Mouse (Mus musculus) layer of hippocampus, adult 2 months (tissue): ENCODE data around the gene Eepd1. TPM values are rescaled to one million over a fixed set of nuclear protein-coding genes. Genes with fewer than 3 reads are reported as not detected.

Experiments
- DNase-seq, 2 experiments: peaks; one replicate each; pipeline ENCODE4 v3.0.0; 2022; ENCODE audit warnings: low spot score in 2 of 2
- H3K27ac ChIP-seq: fragments of 200-600 bp; 2 replicates; pipeline ENCODE4 v1.8.1; 2022
- H3K4me3 ChIP-seq: fragments of 200-600 bp; 2 replicates; pipeline ENCODE4 v1.8.1; 2022; ENCODE audit warnings: mild to moderate bottlenecking
- CTCF ChIP-seq: fragments of 200-600 bp; conservative IDR thresholded peaks from 2 replicates; pipeline ENCODE4 v1.8.1; 2022; ENCODE audit warnings: antibody characterized with exemption, mild to moderate bottlenecking, moderate library complexity
- total RNA-seq, 2 experiments: library from RNA; stranded (reverse); gene quantifications; 2 replicates each; pipeline ENCODE4 v1.2.3; 2021

Gene Eepd1
- total RNA-seq, 2 experiments from 2014 or later, result 18.0 to 19.4 TPM

- no peak for TF ChIP-seq CTCF
- Histone ChIP-seq H3K27ac (no peak overlapping the region), H3K4me3 (no peak overlapping the region)
- DNase-seq, result no peak
Observed at GRCm38 (mm10) chr9:25555261-25555660, 73.9 kb downstream of the Eepd1 start.

GRCm38 (mm10) chr9:25556008-25556407 is 74.7 kb downstream of the Eepd1 start:
- Histone ChIP-seq H3K27ac (0 out of 2 replicates have a peak overlapping the region, but pooled peaks have one; percentile 39), H3K4me3 (no peak overlapping the region)
- TF ChIP-seq CTCF, result no peak
- no peak for DNase-seq

GRCm38 (mm10) chr9:25557378-25557777 is 76.0 kb downstream of the Eepd1 start:
- Histone ChIP-seq H3K27ac (no peak overlapping the region), H3K4me3 (no peak overlapping the region)
- DNase-seq, result no peak
- no peak for TF ChIP-seq CTCF

- Histone ChIP-seq H3K27ac (no peak overlapping the region), H3K4me3 (no peak overlapping the region)
- no peak for DNase-seq
- TF ChIP-seq CTCF, result no peak
Observed at GRCm38 (mm10) chr9:25558834-25559233, 77.5 kb downstream of the Eepd1 start.

GRCm38 (mm10) chr9:25560016-25560758 is 78.8 kb downstream of the Eepd1 start:
- H3K4me3 ChIP-seq, result no peak overlapping the region
- DNase-seq, result no peak
- no peak overlapping the region for H3K27ac ChIP-seq
- TF ChIP-seq CTCF, result no peak

GRCm38 (mm10) chr9:25561143-25561542 is 79.8 kb downstream of the Eepd1 start:
- no peak overlapping the region for H3K4me3 ChIP-seq
- H3K27ac ChIP-seq, result no peak overlapping the region
- TF ChIP-seq CTCF, result no peak
- DNase-seq, result no peak

GRCm38 (mm10) chr9:25563806-25564205 is 82.5 kb downstream of the Eepd1 start:
- no peak for TF ChIP-seq CTCF
- Histone ChIP-seq H3K4me3 (no peak overlapping the region), H3K27ac (no peak overlapping the region)
- no peak for DNase-seq

- no peak overlapping the region for H3K27ac ChIP-seq
- TF ChIP-seq CTCF, result no peak
- H3K4me3 ChIP-seq, result no peak overlapping the region
- no peak for DNase-seq
Observed at GRCm38 (mm10) chr9:25567071-25567470, 85.7 kb downstream of the Eepd1 start.

GRCm38 (mm10) chr9:25568783-25569182 is 87.4 kb downstream of the Eepd1 start:
- Histone ChIP-seq H3K27ac (no peak overlapping the region), H3K4me3 (no peak overlapping the region)
- no peak for DNase-seq
- TF ChIP-seq CTCF, result no peak

GRCm38 (mm10) chr9:25570011-25570410 is 88.7 kb downstream of the Eepd1 start:
- no peak overlapping the region for H3K4me3 ChIP-seq
- no peak for TF ChIP-seq CTCF
- peak overlapping the region; percentile 60; the same call in 1 of the 2 replicates for H3K27ac ChIP-seq
- no peak for DNase-seq

- H3K27ac ChIP-seq, result peak overlapping the region; percentile 60; the same call in 1 of the 2 replicates
- H3K4me3 ChIP-seq, result no peak overlapping the region
- no peak for TF ChIP-seq CTCF
- no peak for DNase-seq
Observed at GRCm38 (mm10) chr9:25570436-25570835, 89.1 kb downstream of the Eepd1 start.

GRCm38 (mm10) chr9:25571381-25571780 is 90.0 kb downstream of the Eepd1 start:
- Histone ChIP-seq H3K4me3 (no peak overlapping the region), H3K27ac (peak overlapping the region; percentile 36; the same call in 1 of the 2 replicates)
- TF ChIP-seq CTCF, result no peak
- DNase-seq, result no peak

GRCm38 (mm10) chr9:25573753-25574152 is 92.4 kb downstream of the Eepd1 start:
- TF ChIP-seq CTCF, result no peak
- DNase-seq, result no peak
- no peak overlapping the region for H3K27ac ChIP-seq
- no peak overlapping the region for H3K4me3 ChIP-seq

GRCm38 (mm10) chr9:25574186-25574585 is 92.8 kb downstream of the Eepd1 start:
- DNase-seq, result no peak
- TF ChIP-seq CTCF, result no peak
- Histone ChIP-seq H3K4me3 (no peak overlapping the region), H3K27ac (no peak overlapping the region)
